Mouse (Mus musculus) 416B (cell line): ENCODE measurements around the gene Enpp5.

Experiments
- DNase-seq: peaks from one replicate; pipeline ENCODE4 v3.0.0; 2011; ENCODE audit warnings: low read depth

Gene Enpp5

GRCm38 (mm10) chr17:44078631-44079350, at the start of gene Enpp5:
TSS of gene Enpp5 (plus strand) at chr17:44078813.
- no peak for DNase-seq

GRCm38 (mm10) chr17:44029616-44030015, 49.0 kb upstream of the Enpp5 start:
- DNase-seq = peak; percentile 54

- no peak for DNase-seq
Observed at GRCm38 (mm10) chr17:44030776-44031587, 47.6 kb upstream of the Enpp5 start.

DNA sequence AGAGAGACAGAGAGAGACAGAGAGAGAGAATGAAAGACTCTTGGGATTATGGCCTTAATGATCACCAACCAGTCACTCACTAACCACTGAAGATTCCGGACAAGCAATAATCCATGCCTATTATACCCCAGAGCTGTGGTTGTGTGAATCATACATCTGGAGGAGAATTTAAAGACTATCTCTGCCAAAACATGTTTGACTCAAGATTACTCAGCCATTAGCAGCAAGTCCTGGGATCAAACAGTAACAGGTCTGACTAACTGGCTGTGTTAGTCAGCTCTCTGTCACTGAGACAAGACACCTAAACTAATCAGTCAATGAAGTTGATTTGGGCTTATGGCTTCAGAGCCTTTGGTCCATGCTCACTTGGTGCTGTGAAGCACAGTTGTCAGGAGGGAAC, 43.6 kb upstream of the Enpp5 start:
- peak; percentile 10 for DNase-seq

DNA sequence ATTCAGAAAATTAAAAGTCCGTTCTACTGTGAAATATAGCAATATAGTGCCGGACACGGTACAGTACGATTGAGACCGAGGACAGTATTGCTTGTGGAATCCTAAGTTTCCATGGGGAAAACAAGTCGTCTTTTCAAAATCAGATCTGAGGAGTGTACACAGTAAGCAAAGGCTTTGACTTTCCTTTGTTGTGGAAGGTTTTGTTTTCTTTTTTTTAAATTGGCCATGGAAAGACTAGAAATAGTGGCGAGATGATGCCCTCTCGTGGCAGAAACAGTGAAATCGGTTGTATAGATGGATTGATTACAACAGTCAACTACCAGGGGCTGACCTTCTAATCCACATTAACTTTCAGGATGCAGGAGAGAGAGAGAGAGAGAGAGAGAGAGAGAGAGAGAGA, 40.0 kb upstream of the Enpp5 start:
- DNase-seq = peak; percentile 31

DNA sequence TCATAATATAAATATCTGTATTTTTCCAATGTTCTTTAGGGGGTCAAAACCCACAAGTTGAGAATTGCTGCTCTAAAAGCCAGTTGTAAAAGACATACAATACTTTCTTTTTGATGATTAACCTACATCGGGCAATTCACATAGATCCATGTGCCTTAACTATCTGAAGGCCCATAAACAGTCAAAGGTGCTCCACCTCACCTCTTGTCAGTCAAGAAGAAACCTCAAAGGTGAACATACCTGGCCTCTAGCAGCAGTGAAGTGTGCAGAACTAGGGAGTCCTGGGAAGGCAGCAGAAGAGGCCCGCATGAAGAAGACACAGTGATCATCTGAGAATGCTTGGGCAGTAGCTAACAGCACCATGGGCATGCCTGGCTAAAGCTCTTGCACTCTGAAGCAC, 38.2 kb upstream of the Enpp5 start:
- no peak for DNase-seq

GRCm38 (mm10) chr17:44042301-44042700, 36.3 kb upstream of the Enpp5 start:
- no peak for DNase-seq

DNA sequence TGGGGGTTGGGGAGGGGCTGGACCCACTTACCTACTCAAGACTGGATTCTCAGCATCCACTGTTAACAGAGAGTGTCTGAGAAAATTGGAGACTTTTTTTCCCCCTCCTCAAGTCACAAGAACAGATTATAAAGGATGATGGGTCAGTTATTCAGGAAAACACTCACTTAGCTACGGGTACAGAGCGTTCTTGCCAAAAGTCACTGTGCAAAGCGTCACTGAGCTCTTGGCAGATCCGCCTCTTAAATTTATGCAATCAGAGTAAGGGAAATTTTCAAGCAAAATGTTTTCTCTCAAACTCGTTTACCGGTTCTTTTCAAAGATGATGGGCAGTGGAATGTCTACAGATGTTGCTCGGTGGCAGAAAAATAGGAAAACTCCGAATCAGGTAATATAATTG, 35.8 kb upstream of the Enpp5 start:
- no peak for DNase-seq

DNA sequence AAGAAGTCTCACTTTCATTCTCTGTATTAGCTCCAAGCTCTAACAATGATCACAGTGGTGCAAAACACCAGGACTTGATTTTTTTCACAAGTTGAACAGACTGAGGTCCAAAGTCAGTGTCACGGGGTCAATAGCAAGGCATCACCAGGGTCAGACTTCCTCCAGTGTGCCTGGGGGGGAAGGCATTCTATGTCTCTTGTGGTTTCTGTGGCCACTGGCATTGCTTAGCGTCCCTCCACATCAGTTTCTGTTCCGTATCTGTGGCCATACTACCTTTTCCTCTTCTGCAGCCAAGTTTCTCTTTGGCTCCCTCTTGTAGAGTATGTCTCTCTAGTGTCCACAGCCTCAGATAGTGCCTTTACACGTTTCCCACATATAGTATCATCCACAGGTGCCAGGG, 25.2 kb upstream of the Enpp5 start:
- DNase-seq = peak; percentile 91

- no peak for DNase-seq
Observed at GRCm38 (mm10) chr17:44057123-44057522, 21.5 kb upstream of the Enpp5 start.

DNA sequence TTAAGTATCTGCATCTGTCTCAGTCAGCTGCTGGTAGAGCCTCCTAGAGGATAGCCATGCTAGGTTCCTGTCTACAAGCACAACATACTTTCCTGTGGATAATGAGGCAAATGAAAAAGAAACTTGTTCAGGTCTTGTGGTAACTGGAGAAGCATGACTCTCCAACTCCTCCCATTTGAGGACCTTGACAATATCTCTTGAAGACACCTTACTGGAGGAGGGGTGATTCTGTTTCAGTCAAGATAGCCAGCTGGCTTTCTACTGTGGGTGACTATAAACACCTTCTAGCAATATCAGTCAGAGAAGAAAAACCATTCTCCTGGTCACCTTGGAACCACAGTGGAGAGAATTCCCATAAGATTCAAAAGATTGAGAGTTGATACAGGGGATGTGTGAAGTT, 20.5 kb upstream of the Enpp5 start:
- DNase-seq = no peak

GRCm38 (mm10) chr17:44060781-44061180, 17.8 kb upstream of the Enpp5 start:
- peak; percentile 14 for DNase-seq

- DNase-seq = peak; percentile 29
Observed at GRCm38 (mm10) chr17:44061289-44061890, 17.2 kb upstream of the Enpp5 start.

DNA sequence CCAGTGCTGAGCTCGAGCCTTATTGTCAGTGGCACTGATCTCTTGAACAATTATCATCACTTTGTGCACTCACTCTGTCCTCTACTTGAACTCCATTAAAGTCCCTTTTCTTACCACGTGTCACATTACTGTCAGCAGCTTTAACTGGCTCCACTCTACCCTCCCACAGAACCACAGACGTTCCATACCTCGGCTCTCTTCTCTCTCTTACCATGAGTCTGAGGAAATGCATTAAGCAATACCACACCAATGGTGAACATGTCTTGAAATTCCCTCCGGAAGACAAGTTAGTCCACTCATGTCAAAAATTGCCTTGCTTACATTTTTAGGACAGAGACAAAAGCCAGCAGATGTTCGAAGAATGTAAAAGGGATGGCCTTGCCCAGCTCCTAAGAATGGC, 9.7 kb upstream of the Enpp5 start:
- no peak for DNase-seq

DNA sequence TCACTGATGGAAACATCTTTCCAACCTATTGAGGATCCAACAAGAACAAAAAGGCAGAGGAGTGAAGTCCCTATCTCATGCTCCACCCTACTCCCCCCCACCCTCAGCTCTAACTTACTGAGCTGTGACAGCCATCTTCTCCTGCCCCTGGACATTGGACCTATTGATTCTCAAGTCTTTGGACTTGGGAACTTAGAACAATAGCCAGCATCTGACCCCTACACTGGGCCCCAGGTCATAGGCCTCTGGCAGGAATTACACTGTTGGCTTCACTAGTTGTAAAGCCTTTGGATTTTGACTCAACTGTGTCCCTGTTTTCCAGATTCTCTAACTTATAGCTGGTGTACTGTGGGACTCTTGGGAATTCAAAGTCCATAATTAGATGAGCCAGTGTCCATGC, 6.9 kb upstream of the Enpp5 start:
- no peak for DNase-seq

DNA sequence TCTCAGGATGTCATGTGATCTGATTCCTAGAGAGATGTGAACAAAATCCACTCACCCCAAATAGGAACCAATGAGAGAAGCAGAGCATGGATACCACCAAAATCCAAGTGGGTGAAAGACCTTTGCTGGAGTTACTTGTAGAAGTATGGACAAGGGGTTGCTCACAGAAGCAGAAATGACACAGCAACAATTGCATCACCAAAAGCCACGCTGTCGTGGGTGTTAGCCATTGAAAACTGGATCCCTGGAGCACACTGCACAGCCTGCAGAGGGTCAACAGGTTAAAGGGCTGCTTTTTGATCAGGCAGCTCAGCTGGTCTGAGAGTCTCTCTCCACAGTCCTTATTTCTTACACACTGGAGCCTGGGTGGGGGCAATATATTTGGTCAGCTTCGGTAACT, 3.0 kb upstream of the Enpp5 start:
- DNase-seq = peak; percentile 45

GRCm38 (mm10) chr17:44076051-44076680, 2.4 kb upstream of the Enpp5 start:
- peak; percentile 74 for DNase-seq

DNA sequence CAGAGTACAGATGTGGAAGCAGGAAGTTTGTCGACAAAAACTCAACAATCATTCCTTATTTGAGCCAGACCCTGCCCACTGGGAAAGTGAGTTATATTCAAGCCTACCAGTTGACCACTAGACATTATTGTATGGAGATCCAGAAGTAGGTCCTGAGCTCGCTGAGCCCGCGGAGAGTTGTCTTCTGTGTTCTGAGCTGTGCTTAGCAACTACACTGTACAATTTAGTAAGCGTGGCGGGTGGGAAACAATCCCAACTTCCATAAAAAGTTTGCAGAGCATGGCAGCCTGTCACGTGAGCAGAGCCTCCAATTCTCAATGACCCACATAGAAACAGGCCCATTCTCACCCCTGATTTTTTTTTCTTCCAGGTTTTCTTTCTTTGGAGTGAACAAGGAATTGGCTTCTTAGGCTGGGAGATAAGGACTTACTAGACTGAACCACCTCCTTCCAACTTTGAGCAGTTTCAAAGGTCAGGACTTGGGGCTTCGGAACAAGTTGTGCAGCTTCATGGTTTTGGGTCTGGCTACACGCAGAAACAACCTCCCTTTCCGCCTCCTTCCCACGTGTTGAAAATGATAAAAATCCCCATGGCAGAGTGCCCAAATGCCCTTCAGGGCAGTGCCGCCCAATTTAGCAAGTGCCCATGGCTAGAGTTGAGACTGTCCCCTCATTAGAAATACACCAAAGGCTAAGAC, 1.3 kb upstream of the Enpp5 start:
- peak; percentile 46 for DNase-seq

DNA sequence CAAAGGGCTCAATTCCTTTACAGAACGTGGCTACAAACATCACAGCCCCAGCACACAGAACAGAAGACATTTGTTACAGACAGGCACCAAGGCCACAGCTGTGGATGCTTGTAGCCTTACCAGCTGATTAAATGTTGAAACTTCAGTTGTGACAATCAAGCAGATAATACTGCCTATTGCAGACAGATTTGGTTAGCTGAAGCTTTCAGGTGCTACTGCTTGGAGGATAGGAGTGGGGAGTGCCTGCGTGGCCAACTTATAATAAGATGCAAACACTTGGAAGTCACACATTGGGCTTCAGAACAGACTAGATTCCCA, 811 bp upstream of the Enpp5 start:
- no peak for DNase-seq

DNA sequence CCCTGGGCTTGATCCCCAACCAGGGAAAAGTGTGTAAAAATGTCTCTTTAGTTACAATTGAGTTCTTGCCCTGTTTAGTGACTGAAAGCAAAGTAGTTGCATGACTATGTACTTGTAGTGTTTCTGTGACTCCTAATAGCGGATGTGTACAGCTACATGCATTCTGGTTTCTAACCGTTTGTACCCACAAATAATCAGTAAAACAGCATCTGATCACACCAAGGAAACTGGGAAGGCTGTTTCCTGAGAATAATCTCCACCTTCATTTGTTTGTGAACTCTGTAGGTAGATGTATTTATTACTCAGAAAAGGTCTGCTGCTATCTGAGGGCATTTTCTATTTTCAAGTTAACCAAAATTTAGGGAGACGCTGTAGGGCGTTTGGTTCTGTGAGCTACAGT, 4.5 kb downstream of the Enpp5 start:
- no peak for DNase-seq

DNA sequence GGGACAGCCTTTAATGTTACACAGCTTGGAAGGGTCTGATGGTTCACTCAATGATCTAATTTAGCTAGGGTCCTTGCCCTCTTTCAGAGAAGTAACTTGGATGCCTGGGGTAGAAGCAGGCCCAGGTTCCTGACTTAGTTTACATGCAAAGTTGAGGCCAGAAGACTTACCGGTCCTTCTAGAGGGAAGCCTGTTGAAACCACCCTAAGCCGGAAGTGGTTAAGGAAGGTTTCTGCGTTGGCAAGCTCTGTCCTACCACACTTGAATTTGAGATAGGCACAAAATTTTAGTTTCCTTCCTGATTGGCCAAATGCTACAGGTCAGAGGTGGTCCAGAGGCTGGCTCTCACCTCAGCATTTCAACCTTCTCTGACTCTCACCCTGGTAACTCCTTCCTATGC, 9.6 kb downstream of the Enpp5 start:
- DNase-seq = peak; percentile 68

- no peak for DNase-seq
Observed at GRCm38 (mm10) chr17:44090916-44091315, 12.3 kb downstream of the Enpp5 start.
